Mouse (Mus musculus) adrenal gland, postnatal 14 days (tissue): Measurements from ENCODE around the gene Uchl4. TPM values are rescaled to one million over a fixed set of nuclear protein-coding genes. Genes with fewer than 3 reads are reported as not detected.
"Not testable (repeated sequence)": the region's sequence is repeated elsewhere in the genome, so short reads cannot be mapped to it uniquely, and the experiment has no call there.

Experiments
- DNase-seq: peaks from one replicate; pipeline ENCODE4 v3.0.0; 2021; ENCODE audit warnings: mixed read lengths
- long read RNA-seq, 2 experiments: library from polyadenylated mRNA; stranded (forward); transcript quantifications; one replicate each; pipeline ENCODE4 v2.0.0; 2021
- total RNA-seq: library from RNA; stranded (reverse); gene quantifications from 2 replicates; pipeline ENCODE4 v1.2.3, GENCODE M21; 2021

The Uchl4 gene
- 1.5 and 3.0 TPM in 2 replicates for total RNA-seq
- long read RNA-seq, experiment 1: 0 reads
- long read RNA-seq, experiment 2: 0 reads

DNA sequence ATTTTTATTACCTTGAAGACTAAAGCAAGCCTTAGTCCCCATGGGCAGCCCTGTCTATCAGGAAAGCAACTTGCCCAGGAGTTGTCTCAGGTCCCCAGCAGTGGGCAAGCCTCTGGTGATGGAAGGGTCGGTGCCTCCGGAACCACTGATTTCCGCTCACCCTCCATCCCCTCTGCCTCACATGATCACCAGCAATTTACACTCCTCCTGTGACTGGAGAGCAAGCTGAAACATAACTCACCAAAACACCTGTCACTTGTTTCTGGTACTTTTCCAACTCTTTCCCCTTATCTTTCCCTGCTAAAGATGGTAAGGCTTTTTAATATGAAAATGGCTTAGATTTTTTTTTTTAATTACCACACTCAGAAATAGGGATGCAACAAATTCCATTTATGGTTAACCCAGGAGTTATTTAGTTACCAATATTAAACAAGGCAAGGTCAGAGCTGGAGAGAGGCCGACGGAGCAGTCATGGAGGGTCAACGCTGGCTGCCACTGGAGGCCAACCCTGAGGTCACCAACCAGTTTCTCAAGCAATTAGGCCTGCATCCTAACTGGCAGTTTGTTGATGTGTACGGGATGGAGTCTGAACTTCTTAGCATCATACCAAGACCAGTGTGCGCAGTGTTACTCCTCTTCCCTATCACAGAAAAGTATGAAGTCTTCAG, at the start of gene Uchl4:
Gene Uchl4 (plus strand): TSS at position 434 of the 668 bp plus-strand sequence.
- no peak for DNase-seq

- peak; percentile 22 for DNase-seq
Observed at GRCm38 (mm10) chr9:64193879-64194278, 41.1 kb upstream of the Uchl4 start.

- DNase-seq: no peak
Observed at GRCm38 (mm10) chr9:64195554-64195953, 39.4 kb upstream of the Uchl4 start.

GRCm38 (mm10) chr9:64197524-64197923, 37.5 kb upstream of the Uchl4 start:
- no peak for DNase-seq

- DNase-seq: no peak
Observed at GRCm38 (mm10) chr9:64198068-64198762, 36.8 kb upstream of the Uchl4 start.

DNA sequence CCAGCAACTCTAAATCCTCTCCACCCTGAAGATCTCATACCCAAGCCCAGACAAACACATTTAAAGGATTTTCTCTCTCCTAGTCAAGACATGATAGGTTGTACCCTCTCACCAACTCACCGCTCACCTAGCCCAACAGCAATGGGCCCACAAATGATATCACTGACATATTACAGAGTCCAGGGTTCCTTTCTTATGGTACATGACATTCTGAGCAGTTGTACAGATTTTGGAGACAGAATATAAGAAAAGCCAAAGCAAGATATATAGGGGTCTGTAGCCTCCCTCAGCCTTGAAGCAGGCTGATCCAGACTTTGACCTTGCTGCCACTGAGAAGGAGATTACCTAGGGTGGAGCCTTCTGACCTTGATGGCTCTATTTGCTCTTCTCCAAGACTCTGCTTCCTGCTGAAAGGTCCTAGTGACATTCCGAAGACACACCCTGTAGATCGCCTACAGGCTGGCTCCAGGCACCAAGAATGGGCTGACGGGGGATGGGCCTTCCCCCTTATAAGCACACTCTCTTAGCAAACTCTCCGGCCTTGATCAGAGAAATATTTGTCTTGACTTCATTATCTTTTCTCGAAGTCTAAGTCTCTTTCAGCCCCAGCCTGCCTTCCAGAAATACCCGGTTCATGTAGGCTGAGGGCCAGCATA, 36.1 kb upstream of the Uchl4 start:
- not testable (repeated sequence) for DNase-seq

DNA sequence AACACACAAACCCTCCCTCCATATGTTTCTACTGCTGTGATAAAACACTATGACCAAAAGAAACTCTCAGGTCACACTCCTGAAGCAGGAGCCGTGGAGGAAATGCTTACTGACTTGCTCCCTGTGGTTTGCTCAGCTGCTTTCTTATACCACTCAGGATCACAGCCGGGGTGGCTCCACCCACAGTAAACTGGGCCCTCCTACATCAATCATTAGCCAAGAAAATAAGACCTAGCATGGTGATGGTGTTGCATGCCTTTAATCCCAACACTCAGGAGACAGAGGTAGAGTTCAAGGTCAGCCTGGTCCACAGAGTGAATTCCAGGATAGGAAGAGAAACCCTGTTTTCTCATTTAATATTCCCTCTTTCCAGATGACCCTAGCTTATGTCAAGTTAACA, 35.1 kb upstream of the Uchl4 start:
- DNase-seq: no peak

DNA sequence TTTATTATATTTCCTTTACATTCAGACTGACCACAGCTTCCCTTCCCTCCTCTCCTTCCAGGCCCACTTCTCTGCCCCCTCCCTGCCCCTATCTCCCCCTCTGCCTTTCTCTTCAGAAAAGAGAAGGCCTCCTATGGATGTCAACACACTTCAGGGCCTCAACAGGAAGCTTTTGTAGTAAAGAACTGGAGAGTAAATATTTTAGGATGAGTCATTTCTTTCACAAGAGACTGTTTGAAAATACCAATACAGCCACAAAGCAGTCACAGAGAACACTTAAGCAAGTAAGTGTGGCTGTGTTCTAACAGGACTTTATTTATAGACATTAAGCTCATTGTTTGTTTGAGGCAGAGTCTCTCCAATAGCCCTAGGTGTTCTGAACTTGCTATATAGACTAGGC, 32.7 kb upstream of the Uchl4 start:
- DNase-seq: no peak

- DNase-seq: no peak
Observed at GRCm38 (mm10) chr9:64202866-64203265, 32.1 kb upstream of the Uchl4 start.

GRCm38 (mm10) chr9:64207509-64208084, 27.4 kb upstream of the Uchl4 start:
- DNase-seq: no peak

DNA sequence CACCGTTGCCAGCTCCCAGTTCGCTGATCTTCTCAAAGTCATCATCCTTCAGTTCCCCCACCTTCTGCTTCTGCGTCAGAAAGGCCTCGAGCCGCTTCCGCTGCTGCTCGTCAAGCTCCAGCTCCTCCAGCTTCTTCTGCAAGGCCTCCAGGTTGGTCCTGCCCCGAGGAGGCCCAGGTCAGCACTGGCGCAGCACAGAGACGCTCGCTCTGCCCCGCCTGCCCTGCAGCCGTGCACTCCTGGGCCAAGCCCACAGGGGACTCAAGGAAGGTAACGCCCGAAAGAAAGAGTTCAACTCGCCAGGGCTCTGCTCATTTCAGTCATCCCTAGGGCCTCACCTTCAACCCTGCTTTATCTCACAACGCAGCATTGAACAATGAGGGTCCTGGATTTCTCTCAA, 20.5 kb upstream of the Uchl4 start:
- DNase-seq: no peak

DNA sequence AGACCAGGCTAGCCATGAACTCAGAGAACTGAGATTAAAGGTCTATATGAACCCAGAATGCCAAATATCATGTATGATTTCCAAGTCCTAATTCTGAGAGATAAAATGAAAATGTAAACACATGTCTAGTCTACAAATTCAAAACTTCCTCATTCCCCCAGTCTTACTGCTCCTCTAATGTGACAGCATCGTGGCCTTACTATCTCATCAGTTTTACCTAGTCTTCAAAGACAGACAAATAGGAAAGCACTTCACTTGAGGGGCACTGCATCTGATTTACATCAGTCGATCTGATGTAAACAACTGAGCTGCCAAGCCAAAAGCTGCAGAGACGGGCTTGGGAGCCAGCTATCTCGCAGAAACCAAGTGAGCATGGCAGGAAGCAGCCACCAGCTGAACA, 18.9 kb upstream of the Uchl4 start:
- DNase-seq: no peak

GRCm38 (mm10) chr9:64216641-64217040, 18.4 kb upstream of the Uchl4 start:
- DNase-seq: no peak

GRCm38 (mm10) chr9:64217887-64218286, 17.1 kb upstream of the Uchl4 start:
- DNase-seq: no peak

GRCm38 (mm10) chr9:64219305-64219704, 15.7 kb upstream of the Uchl4 start:
- no peak for DNase-seq

- no peak for DNase-seq
Observed at GRCm38 (mm10) chr9:64219772-64220420, 15.1 kb upstream of the Uchl4 start.

DNA sequence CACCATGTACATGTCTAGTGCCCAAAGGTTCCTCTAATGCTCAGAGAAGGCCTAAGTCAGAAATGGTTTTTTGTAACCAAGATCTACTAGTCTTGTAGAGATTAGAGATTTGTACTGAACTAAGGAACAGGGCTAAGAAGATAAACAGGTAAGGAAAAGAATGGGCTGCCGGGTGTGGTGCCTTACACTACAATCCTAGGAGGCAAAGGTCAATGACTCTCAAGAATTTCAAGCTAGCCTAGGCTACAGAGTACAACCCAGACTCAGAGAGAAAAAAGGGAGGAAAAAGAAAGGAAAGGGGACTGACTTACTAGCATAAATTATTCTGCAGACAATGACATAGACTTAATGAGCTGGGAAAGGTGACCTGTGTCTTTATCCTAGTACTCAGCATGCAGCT, 14.4 kb upstream of the Uchl4 start:
- DNase-seq: no peak

DNA sequence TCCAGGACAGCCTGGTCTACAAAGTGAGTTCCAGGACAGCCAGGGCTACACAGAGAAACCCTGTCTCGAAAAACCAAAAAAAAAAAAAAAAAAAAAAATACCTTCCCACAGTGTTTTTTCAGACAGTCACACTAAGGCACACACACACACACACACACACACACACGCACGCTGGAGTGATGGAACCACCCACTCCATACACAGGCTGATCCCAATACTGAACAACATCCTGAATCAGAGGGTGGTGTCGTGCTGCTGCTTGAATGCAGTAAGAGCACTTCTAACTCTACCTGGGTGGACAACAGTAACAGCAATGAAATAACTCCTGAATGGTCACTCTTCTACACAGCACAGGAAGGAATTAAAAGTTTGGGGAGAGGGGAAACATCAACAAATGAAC, 13.5 kb upstream of the Uchl4 start:
- DNase-seq: no peak

DNA sequence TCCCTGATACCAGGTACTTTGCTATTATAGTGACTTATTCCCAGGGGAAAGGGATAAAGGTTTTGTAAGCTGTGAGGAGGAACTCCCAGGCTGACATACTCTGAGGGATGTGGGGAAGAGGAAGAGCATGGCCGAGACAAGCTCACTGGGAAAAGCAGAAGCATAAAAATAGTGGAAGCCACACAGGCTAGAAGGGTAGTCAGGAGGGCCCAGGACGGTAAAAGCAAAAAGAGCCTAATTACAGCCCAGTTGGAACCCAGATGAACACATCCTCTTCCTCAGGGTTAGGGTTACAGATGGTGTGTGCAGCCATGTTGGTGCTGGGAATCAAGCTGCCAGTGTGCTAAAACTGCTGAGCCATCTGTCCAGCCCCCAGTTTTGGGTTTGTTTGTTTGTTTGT, 12.9 kb upstream of the Uchl4 start:
- no peak for DNase-seq

DNA sequence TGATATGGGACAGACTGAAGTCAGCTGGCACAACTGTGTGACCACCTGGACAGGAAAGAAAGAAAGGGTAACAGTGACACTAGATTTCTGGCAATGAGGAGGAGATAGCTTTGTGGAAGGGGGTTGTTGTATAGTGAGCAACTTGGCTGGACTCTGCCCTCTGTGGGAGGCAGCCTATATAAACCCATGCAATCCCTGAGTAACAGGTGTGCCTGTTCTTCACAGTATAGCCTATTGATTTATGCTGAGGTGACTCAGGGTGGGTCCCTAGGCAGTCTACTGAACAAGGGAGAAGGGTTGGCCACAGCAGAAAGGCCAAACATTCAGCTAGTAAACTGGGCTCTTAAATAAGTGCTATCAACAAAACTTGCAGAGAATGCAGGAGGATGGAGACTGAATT, 9.2 kb upstream of the Uchl4 start:
- DNase-seq: no peak

GRCm38 (mm10) chr9:64227736-64228135, 7.3 kb upstream of the Uchl4 start:
- DNase-seq: no peak

DNA sequence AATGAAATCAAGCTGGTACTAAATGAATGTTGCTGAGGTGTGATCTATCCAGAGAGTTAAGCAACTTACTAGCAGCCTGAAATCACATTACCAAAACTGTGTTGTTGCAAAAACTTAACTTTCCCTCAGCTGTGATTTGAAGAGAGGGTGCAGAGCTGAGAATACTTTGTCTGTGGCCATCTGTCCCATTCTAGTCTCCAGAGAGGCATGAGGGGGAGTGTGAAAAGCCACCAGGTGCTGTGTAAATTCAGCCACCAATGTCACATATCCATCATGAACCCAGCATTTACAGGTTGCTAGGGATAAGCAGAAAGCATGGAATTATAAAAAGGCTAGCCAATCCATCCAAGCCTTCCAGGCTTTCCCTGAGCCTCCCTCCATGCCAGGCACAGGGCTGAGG, 6.0 kb upstream of the Uchl4 start:
- no peak for DNase-seq

DNA sequence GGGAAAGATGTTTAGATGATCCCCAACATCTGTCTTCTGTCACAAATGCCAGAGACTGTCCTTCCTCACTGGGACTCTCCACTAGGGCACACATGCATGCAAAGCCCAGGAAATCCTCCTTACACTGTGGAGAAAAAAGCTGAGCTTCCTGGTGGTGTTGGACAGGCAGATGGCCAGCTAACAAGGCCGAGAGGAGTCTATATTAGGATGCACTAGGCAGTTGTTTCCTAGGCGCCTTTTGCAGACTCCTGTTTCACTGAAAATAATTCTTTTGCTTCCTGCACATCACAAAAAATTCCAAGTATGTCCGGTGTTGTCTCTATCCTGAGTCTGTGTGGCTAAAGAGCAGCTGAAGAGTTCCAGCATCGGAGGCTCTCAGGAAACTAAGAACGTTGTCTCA, 3.8 kb upstream of the Uchl4 start:
- peak; percentile 13 for DNase-seq
